Mouse (Mus musculus) MEL (cell line): ENCODE results near the gene Gm20696. TPM values are rescaled to one million over a fixed set of nuclear protein-coding genes. Genes with fewer than 3 reads are reported as not detected.
A peak's percentile ranks its signal among the peaks of the same experiment; 100 is the strongest.

ENCODE experiments used
- DNase-seq: peaks from one replicate; pipeline ENCODE4 v3.0.0; 2011; ENCODE audit warnings: low read depth, low spot score
- H3K27ac ChIP-seq: 2 replicates; pipeline ENCODE4 v1.5.1; 2012; ENCODE audit warnings: low read depth, mild to moderate bottlenecking, control low read depth, low read length, moderate library complexity; ENCODE audit not compliant: control insufficient read depth
- H3K27me3 ChIP-seq, 2 experiments: fragments of 150-350 bp in 1 of 2; sonication (generic) in 1 of 2; 2 replicates each; pipeline ENCODE4 v1.6.1; 2012; ENCODE audit warnings: low read length in 2 of 2, mild to moderate bottlenecking in 2 of 2, improper control_type of control experiment in 1 of 2, moderate library complexity in 1 of 2; ENCODE audit not compliant: insufficient read depth in 2 of 2, control insufficient read depth in 1 of 2
- H3K36me3 ChIP-seq, 2 experiments: 2 replicates each; pipeline ENCODE4 v1.6.1; 2012 to 2014; ENCODE audit warnings: low read length in 2 of 2, improper control_type of control experiment in 1 of 2, inconsistent platforms in 1 of 2, mild to moderate bottlenecking in 1 of 2; ENCODE audit not compliant: insufficient read depth in 2 of 2, control insufficient read depth in 1 of 2
- H3K4me1 ChIP-seq, 2 experiments: fragments of 150-350 bp in 1 of 2; sonication (generic) in 1 of 2; 2 replicates each; pipeline ENCODE4 v1.6.1; 2012; ENCODE audit warnings: low read length in 2 of 2, improper control_type of control experiment in 1 of 2, mild to moderate bottlenecking in 1 of 2; ENCODE audit not compliant: insufficient read depth in 2 of 2, control insufficient read depth in 1 of 2
- H3K4me3 ChIP-seq, 2 experiments: fragments of 150-350 bp in 1 of 2; sonication (generic) in 1 of 2; 2 replicates each; pipeline ENCODE4 v1.5.1; 2012; ENCODE audit warnings: low read depth in 2 of 2, low read length in 2 of 2, mild to moderate bottlenecking in 2 of 2, moderate library complexity in 2 of 2, control low read depth in 1 of 2, improper control_type of control experiment in 1 of 2; ENCODE audit not compliant: control insufficient read depth in 1 of 2, insufficient read depth in 1 of 2
- H3K79me2 ChIP-seq: 2 replicates; pipeline ENCODE4 v1.6.1; 2012; ENCODE audit warnings: mild to moderate bottlenecking, low read length, moderate library complexity; ENCODE audit not compliant: control insufficient read depth, poor library complexity, insufficient read depth
- H3K9ac ChIP-seq: 2 replicates; pipeline ENCODE4 v1.6.1; 2012; ENCODE audit warnings: low read depth, mild to moderate bottlenecking, control low read depth, low read length, moderate library complexity; ENCODE audit not compliant: control insufficient read depth, poor library complexity, severe bottlenecking
- H3K9me3 ChIP-seq: fragments of 150-350 bp; sonication (generic); replicated peaks from 2 replicates; pipeline ENCODE4 v1.6.1; 2012; ENCODE audit warnings: mild to moderate bottlenecking, low read length, improper control_type of control experiment, moderate library complexity; ENCODE audit not compliant: insufficient read depth
- CHD1 ChIP-seq: IDR thresholded peaks from 2 replicates; pipeline ENCODE4 v1.6.1; 2012; ENCODE audit warnings: low read depth, mild to moderate bottlenecking, inconsistent platforms, low read length, improper control_type of control experiment
- CTCF ChIP-seq, 3 experiments: IDR thresholded peaks in 2 of 3; conservative IDR thresholded peaks in 1 of 3; 2 replicates each; pipeline ENCODE4 v1.5.1; 2011 to 2012; ENCODE audit warnings: low read length in 3 of 3, low read depth in 2 of 3, mild to moderate bottlenecking in 2 of 3, improper control_type of control experiment in 1 of 3, inconsistent platforms in 1 of 3, mixed read lengths in 1 of 3, moderate library complexity in 1 of 3; ENCODE audit not compliant: control insufficient read depth in 1 of 3, insufficient read depth in 1 of 3, poor library complexity in 1 of 3, severe bottlenecking in 1 of 3
- E2F4 ChIP-seq: IDR thresholded peaks from 2 replicates; pipeline ENCODE4 v1.6.1; 2011; ENCODE audit warnings: low read depth, low read length, improper control_type of control experiment, borderline replicate concordance
- EP300 ChIP-seq, 2 experiments: IDR thresholded peaks; 2 replicates each; pipeline ENCODE4 v1.6.1; 2011; ENCODE audit warnings: improper control_type of control experiment in 2 of 2, low read length in 2 of 2, low read depth in 1 of 2, mild to moderate bottlenecking in 1 of 2
- HCFC1 ChIP-seq: IDR thresholded peaks from 2 replicates; pipeline ENCODE4 v1.6.1; 2012; ENCODE audit warnings: low read depth, mild to moderate bottlenecking, inconsistent platforms, low read length, improper control_type of control experiment, moderate library complexity
- MAZ ChIP-seq: IDR thresholded peaks from 2 replicates; pipeline ENCODE4 v1.6.1; 2012; ENCODE audit warnings: low read depth, mild to moderate bottlenecking, inconsistent platforms, low read length, improper control_type of control experiment
- MEF2A ChIP-seq: IDR thresholded peaks from 2 replicates; pipeline ENCODE4 v1.6.1; 2014; ENCODE audit warnings: low read depth, mild to moderate bottlenecking, inconsistent platforms, low read length, improper control_type of control experiment; ENCODE audit not compliant: poor library complexity, insufficient replicate concordance, severe bottlenecking; ENCODE audit errors: extremely low read depth
- POLR2AphosphoS2 ChIP-seq: IDR thresholded peaks from 2 replicates; pipeline ENCODE4 v1.6.1; 2011; ENCODE audit warnings: low read length, improper control_type of control experiment
- RAD21 ChIP-seq: IDR thresholded peaks from 2 replicates; pipeline ENCODE4 v1.6.1; 2011; ENCODE audit warnings: mild to moderate bottlenecking, low read depth, low read length, improper control_type of control experiment
- SMC3 ChIP-seq: IDR thresholded peaks from 2 replicates; pipeline ENCODE4 v1.6.1; 2011; ENCODE audit warnings: low read depth, low read length, improper control_type of control experiment
- TAL1 ChIP-seq: IDR thresholded peaks from 2 replicates; pipeline ENCODE4 v1.6.1; 2012; ENCODE audit warnings: mild to moderate bottlenecking, inconsistent platforms, low read length, moderate library complexity, mixed read lengths
- UBTF ChIP-seq: IDR thresholded peaks from 2 replicates; pipeline ENCODE4 v1.6.1; 2012; ENCODE audit warnings: low read depth, mild to moderate bottlenecking, inconsistent platforms, low read length, improper control_type of control experiment, moderate library complexity, borderline replicate concordance; ENCODE audit not compliant: insufficient read depth
- USF1 ChIP-seq: IDR thresholded peaks from 2 replicates; pipeline ENCODE4 v1.6.1; 2014; ENCODE audit warnings: low read depth, mild to moderate bottlenecking, inconsistent platforms, low read length, improper control_type of control experiment, moderate library complexity
- ZKSCAN1 ChIP-seq: IDR thresholded peaks from 2 replicates; pipeline ENCODE4 v1.6.1; 2012; ENCODE audit warnings: low read depth, mild to moderate bottlenecking, inconsistent platforms, low read length, improper control_type of control experiment, moderate library complexity
- ZMIZ1 ChIP-seq: IDR thresholded peaks from 2 replicates; pipeline ENCODE4 v1.6.1; 2012; ENCODE audit warnings: low read depth, mild to moderate bottlenecking, inconsistent platforms, low read length, improper control_type of control experiment, moderate library complexity
- polyA plus RNA-seq, 2 experiments: library from polyadenylated mRNA; stranded (reverse) in 1 of 2; unstranded in 1 of 2; fragments of >175 nt in 1 of 2; fragments of >200 nt in 1 of 2; gene quantifications; 2 replicates each; pipeline versions ENCODE4 v1.2.1 to v1.2.4; 2012; ENCODE audit warnings: low replicate concordance in 2 of 2, low read depth in 1 of 2; ENCODE audit not compliant: insufficient read length in 2 of 2, insufficient read depth in 1 of 2, missing spikeins in 1 of 2
- total RNA-seq: library from RNA; depleted of rRNA; stranded (reverse); fragments of 300-350 nt; gene quantifications from 2 replicates; pipeline ENCODE4 v1.2.3, GENCODE M21; 2012

The Gm20696 gene
- total and polyA plus RNA-seq, 3 experiments = 0.07 to 0.39 TPM; not detected in 1

DNA sequence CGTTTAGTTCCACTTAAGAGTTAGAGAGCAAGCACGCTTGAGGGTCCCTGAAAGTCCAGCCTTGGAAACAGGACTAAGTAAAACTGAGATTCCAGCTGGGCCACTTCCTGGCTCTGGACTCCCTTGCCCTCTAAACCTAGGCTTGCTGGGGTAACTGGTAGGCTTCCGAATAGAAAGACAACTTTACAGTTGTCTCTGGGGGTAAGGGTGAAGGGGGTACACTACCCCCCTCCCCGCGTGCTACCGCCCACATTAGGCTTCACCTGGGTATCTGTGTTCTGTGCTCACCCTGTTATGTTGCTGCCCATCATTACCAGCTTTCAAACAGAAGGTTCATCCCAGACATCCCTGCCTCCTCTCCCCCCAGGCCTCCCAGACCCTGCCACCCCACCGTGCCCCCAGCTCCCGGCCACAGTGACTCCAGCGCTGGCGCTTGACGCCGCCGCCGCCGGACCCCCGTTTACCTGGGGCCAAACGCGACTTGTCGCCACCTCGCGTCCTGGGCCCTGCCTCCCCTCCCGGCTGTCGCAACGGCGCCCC is 25.1 kb upstream of the Gm20696 start:
- Histone ChIP-seq H3K27me3 (no peaks in the 10 kb centered on the region), H3K79me2 (no peaks in the 10 kb centered on the region), H3K4me1 (no peaks in the 10 kb centered on the region), H3K9ac (no peak overlapping the region), H3K36me3 (no peaks in the 10 kb centered on the region), H3K9me3 (no peaks in the 10 kb centered on the region), H3K4me3 (no peak overlapping the region), H3K27ac (no peak overlapping the region)
- DNase-seq = no peak
- TF ChIP-seq MEF2A (no peak), USF1 (no peak)
- TF ChIP-seq, all 39 proteins: peak for 0

DNA sequence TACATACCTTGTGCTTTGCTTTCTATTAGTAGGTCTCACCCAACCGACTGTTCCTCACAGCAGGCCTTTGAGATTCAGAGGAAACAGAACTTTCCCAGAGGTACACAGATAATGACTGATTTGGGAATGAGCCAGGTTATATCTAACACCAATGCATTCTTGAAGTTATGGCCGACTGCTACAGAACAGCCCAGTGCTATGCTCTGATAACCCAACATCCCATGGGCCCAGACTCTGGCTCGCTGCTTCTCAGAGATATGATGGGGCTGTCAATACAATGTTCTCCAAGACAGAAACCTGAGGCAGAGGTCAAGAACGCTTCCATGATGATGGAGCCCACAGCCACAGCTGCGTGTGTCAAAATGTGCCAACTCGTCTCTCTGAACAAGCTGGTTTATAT is 21.9 kb upstream of the Gm20696 start:
- DNase-seq = peak; percentile 3
- no peaks in the 10 kb centered on the region for H3K9me3 ChIP-seq
- H3K36me3 ChIP-seq = no peaks in the 10 kb centered on the region
- H3K4me3 ChIP-seq = no peak overlapping the region
- no peaks in the 10 kb centered on the region for H3K27me3 ChIP-seq
- H3K4me1 ChIP-seq = no peaks in the 10 kb centered on the region
- no peak overlapping the region for H3K9ac ChIP-seq
- H3K27ac ChIP-seq = no peak overlapping the region
- no peaks in the 10 kb centered on the region for H3K79me2 ChIP-seq
- no peak for TF ChIP-seq CHD1
- no peak for TF ChIP-seq ZMIZ1
- no peak for TF ChIP-seq HCFC1
- no peak for TF ChIP-seq SMC3
- no peak for TF ChIP-seq MEF2A
- TF ChIP-seq RAD21 = no peak
- TF ChIP-seq UBTF = no peak
- no peak for TF ChIP-seq EP300 (IDR thresholded peaks at IDR 0.05; ENCODE audit: low read depth in 1 of 2, low read length in 2 of 2)
- TF ChIP-seq POLR2AphosphoS2 = no peak
- no peak for TF ChIP-seq TAL1
- no peak for TF ChIP-seq ZKSCAN1
- TF ChIP-seq CTCF (IDR thresholded peaks at IDR 0.05 in 2 of 3, conservative IDR thresholded peaks at IDR 0.05 in 1 of 3; ENCODE audit: control insufficient read depth in 1 of 3, insufficient read depth in 1 of 3, low read depth in 2 of 3, low read length in 3 of 3, poor library complexity in 1 of 3, severe bottlenecking in 1 of 3) = no peak

DNA sequence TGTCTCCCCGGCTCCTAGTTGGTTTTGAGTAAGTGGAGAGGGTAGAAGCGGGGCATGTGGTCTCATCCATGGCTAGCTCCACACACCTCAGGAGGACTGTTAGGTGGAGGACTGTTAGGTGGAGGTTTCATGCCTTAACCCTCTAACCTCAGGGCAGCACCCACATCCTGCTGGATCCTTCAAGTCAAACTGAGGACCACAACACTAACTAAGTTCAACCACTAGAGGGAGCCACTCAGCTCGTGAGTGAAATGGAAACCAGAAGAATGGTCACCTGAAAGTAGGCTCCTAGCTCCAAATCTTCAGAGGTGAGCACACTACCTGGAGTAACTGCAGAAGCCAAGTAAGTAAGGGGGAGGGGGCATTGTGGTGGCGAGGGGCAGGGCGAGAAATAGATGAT is 18.3 kb upstream of the Gm20696 start:
- Histone ChIP-seq H3K4me3 (no peak overlapping the region), H3K27ac (no peak overlapping the region), H3K9ac (no peak overlapping the region), H3K9me3 (no peaks in the 10 kb centered on the region), H3K4me1 (no peaks in the 10 kb centered on the region), H3K27me3 (peaks cover 0 to 1% of the 10 kb centered on the region in 2 experiments; a peak in 1 of 4 replicates), H3K36me3 (no peaks in the 10 kb centered on the region), H3K79me2 (no peaks in the 10 kb centered on the region)
- peak; percentile 51 for DNase-seq
- TF ChIP-seq HCFC1 = no peak
- TF ChIP-seq RAD21 = peak; percentile 26
- peak; percentile 49 for TF ChIP-seq SMC3
- no peak for TF ChIP-seq E2F4
- no peak for TF ChIP-seq EP300 (IDR thresholded peaks at IDR 0.05; ENCODE audit: low read depth in 1 of 2, low read length in 2 of 2)
- TF ChIP-seq CTCF (IDR thresholded peaks at IDR 0.05 in 2 of 3, conservative IDR thresholded peaks at IDR 0.05 in 1 of 3; ENCODE audit: control insufficient read depth in 1 of 3, insufficient read depth in 1 of 3, low read depth in 2 of 3, low read length in 3 of 3, poor library complexity in 1 of 3, severe bottlenecking in 1 of 3) = peak; percentile 54 to 71 (median 66)
- no peak for TF ChIP-seq MAZ
